In genomic region chr14:38991847-38992573, GRCm38 (mm10) we compare ENCODE assay signal across 9 mouse cellular contexts.
DNase-seq lines count a peak whose midpoint lies in the region; ATAC-seq and TF ChIP-seq lines count a peak whose summit lies in the region.
"Had no signal": no experiment of that assay in that cellular context is flagged by ENCODE, and none has a peak within 500 bp of the region (broad histone marks: within the 10 kb centered on the region; RNA-seq: fewer than 3 reads in every experiment).

No protein-coding gene starts in this region.

- no peak for TF ChIP-seq POLR2A in heart, adult 2 months (IDR thresholded peaks at IDR 0.05; ENCODE audit: insufficient read depth, low read depth, low read length)

- ATAC-seq in heart, embryonic 12.5 days (ENCODE audit: insufficient number of reproducible peaks, low FRiP score), result no peak
- no peak for ATAC-seq in hindbrain, postnatal 0 days
- no peak for ATAC-seq in megakaryocyte, adult 5-6 weeks (ENCODE audit: poor library complexity, severe bottlenecking)

- H3K4me1 ChIP-seq in heart, adult 2 months (ENCODE audit: control insufficient read depth, insufficient read depth, low read length), result no peaks in the 10 kb centered on the region
- H3K4me1 ChIP-seq in heart, embryonic 12.5 days (replicated peaks), result no peaks in the 10 kb centered on the region
- no peaks in the 10 kb centered on the region for H3K4me1 ChIP-seq in hindbrain, postnatal 0 days (ENCODE audit: insufficient read depth, low read length)

- TF ChIP-seq EP300 in heart, adult 2 months (IDR thresholded peaks at IDR 0.05; ENCODE audit: insufficient read depth, low read depth, low read length), result no peak

- H3K9me3 ChIP-seq in heart, embryonic 12.5 days (replicated peaks), result no peaks in the 10 kb centered on the region
- no peaks in the 10 kb centered on the region for H3K9me3 ChIP-seq in hindbrain, postnatal 0 days (ENCODE audit: low read length)
- H3K9me3 ChIP-seq: embryonic facial prominence, embryonic 12.5 days had no signal

- H3K27me3 ChIP-seq in heart, adult 2 months (ENCODE audit: control insufficient read depth, insufficient read depth, low read length), result no peaks in the 10 kb centered on the region
- no peaks in the 10 kb centered on the region for H3K27me3 ChIP-seq in heart, embryonic 12.5 days (replicated peaks)
- no peaks in the 10 kb centered on the region for H3K27me3 ChIP-seq in hindbrain, postnatal 0 days (ENCODE audit: insufficient read depth, low read length)
- H3K27me3 ChIP-seq: embryonic facial prominence, embryonic 12.5 days had no signal

- intact Hi-C loops in heart, adult 2 months (cut with DNase I), result no loop called here

- H3K27ac ChIP-seq in heart, adult 2 months, result no peak overlapping the region
- H3K27ac ChIP-seq in heart, embryonic 12.5 days (ENCODE audit: poor library complexity, severe bottlenecking), result no peak overlapping the region
- no peak overlapping the region for H3K27ac ChIP-seq in hindbrain, postnatal 0 days
- H3K27ac ChIP-seq: embryonic facial prominence, embryonic 12.5 days had no signal

- H3K79me2 ChIP-seq in heart, adult 2 months (replicated peaks; ENCODE audit: control insufficient read depth, insufficient read depth, low read length), result no peaks in the 10 kb centered on the region

- no peak overlapping the region for H3K9ac ChIP-seq in heart, adult 2 months (ENCODE audit: low read depth, low read length)
- no peak overlapping the region for H3K9ac ChIP-seq in heart, embryonic 12.5 days
- no peak overlapping the region for H3K9ac ChIP-seq in hindbrain, postnatal 0 days (replicated peaks; ENCODE audit: low read length)
- H3K9ac ChIP-seq: embryonic facial prominence, embryonic 12.5 days had no signal

- no peak overlapping the region for H3K4me2 ChIP-seq in heart, embryonic 12.5 days
- no peak overlapping the region for H3K4me2 ChIP-seq in hindbrain, postnatal 0 days (ENCODE audit: low read depth, low read length)
- H3K4me2 ChIP-seq: embryonic facial prominence, embryonic 12.5 days had no signal

- 71% methylated on average over 7 of the region's 7 CpGs for WGBS in heart, adult 2 months
- WGBS in heart, embryonic 12.5 days, result 73% methylated on average over 7 of the region's 7 CpGs
- 51% methylated on average over 7 of the region's 7 CpGs for WGBS in hindbrain, postnatal 0 days

- no peak overlapping the region for H3K4me3 ChIP-seq in heart, adult 2 months
- no peak overlapping the region for H3K4me3 ChIP-seq in heart, embryonic 12.5 days
- no peak overlapping the region for H3K4me3 ChIP-seq in hindbrain, postnatal 0 days (ENCODE audit: low read length)
- H3K4me3 ChIP-seq: embryonic facial prominence, embryonic 12.5 days had no signal

- H3K36me3 ChIP-seq in heart, adult 2 months (ENCODE audit: control insufficient read depth, insufficient read depth, low read length), result no peaks in the 10 kb centered on the region
- no peaks in the 10 kb centered on the region for H3K36me3 ChIP-seq in heart, embryonic 12.5 days
- no peaks in the 10 kb centered on the region for H3K36me3 ChIP-seq in hindbrain, postnatal 0 days (ENCODE audit: insufficient read depth, low read length)
- H3K36me3 ChIP-seq: embryonic facial prominence, embryonic 12.5 days had no signal

- TF ChIP-seq CTCF in heart, adult 2 months (IDR thresholded peaks at IDR 0.05), result peak; percentile 14; the same call in 1 of the 2 replicates
- TF ChIP-seq CTCF in hindbrain, postnatal 0 days (IDR thresholded peaks at IDR 0.05; ENCODE audit: low read depth), result peak; percentile 67

- DNase-seq in heart, adult 2 months, result no peak
- DNase-seq in right cerebral cortex, adult 2 months (ENCODE audit: low spot score in 2 of 2), result peak; percentile 48 to 49
- no peak for DNase-seq in right cerebral cortex, postnatal 4 days
- DNase-seq in hindbrain, postnatal 0 days (ENCODE audit: low spot score), result peak; percentile 31
- no peak for DNase-seq in testis, postnatal 14 days (ENCODE audit: low spot score)
- no peak for DNase-seq in ovary, postnatal 36 days (ENCODE audit: low spot score)

Comparison
In these comparisons a context has a peak if more than half of its experiments do, and no peak if none do; other contexts are left out.
1. DNase-seq: peak in right cerebral cortex, adult 2 months (2 of 2) and hindbrain, postnatal 0 days (single experiment); none in heart, adult 2 months (0 of 2), right cerebral cortex, postnatal 4 days (single experiment), testis, postnatal 14 days (single experiment) and ovary, postnatal 36 days (single experiment).